Mouse (Mus musculus): ENCODE data around the gene Tmprss6. TPM values are rescaled to one million over a fixed set of nuclear protein-coding genes. Genes with fewer than 3 reads are reported as not detected.

The Tmprss6 gene
- polyA plus RNA-seq, 1 experiment from 2014 or later, result 0.78 TPM

DNA sequence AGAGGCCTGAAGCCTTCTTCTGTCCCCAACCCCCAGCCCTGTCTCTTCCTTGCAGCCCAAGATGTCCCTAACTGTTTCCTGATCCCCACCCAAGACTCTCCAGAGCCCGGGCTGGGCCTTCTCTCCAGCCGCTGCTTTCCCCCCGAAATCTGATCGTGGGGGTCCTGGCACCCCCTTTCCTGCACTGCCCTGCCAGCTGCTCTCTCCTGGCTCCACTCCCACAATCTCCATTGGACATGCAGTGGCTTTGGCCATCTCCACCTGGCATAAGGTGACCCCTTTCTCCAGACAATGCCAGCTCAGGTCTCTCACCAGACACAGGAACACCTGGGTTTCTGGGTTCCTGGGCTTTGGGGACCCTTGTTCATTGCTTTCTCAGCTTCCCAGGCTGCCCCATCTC lies 9.6 kb upstream of the Tmprss6 start:
- no peak overlapping the region for H3K9ac ChIP-seq (replicated peaks; ENCODE audit: low read depth, low read length)
- H3K9me3 ChIP-seq (ENCODE audit: control insufficient read depth, low read length), result no peaks in the 10 kb centered on the region
- no peaks in the 10 kb centered on the region for H3K4me1 ChIP-seq (ENCODE audit: control insufficient read depth, insufficient read depth, low read length)
- WGBS, result 91% methylated on average over 4 of the region's 4 CpGs
- H3K36me3 ChIP-seq (ENCODE audit: control insufficient read depth, insufficient read depth, low read length), result no peaks in the 10 kb centered on the region
- ATAC-seq (ENCODE audit: low read depth), result no peak
- H3K27me3 ChIP-seq (ENCODE audit: control insufficient read depth, insufficient read depth, low read length), result no peaks in the 10 kb centered on the region
- no peak overlapping the region for H3K27ac ChIP-seq (ENCODE audit: low read depth, low read length)
- H3K4me2 ChIP-seq (ENCODE audit: low read depth, low read length), result no peak overlapping the region
- no peak overlapping the region for H3K4me3 ChIP-seq (ENCODE audit: low read depth, low read length)

DNA sequence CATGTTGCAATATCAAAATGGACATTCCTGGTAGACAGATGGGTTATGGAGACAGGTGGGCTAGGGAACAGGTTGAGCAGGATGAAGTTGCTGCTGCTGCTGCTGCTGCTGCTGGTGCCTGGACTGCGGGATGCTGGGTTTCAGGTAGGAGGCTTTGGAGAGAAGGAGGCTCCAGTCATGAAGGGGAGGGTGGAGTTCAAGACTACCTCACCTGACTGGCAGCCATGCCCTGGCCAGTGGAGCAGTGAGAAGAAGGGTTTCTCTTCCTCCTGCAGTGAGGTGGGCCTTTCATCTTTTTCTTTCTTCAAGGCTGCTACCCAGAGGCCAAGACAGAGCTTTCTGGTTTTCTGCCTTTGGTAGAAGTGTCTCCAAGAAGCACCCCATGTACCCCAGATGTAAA lies 8.4 kb upstream of the Tmprss6 start:
- no peaks in the 10 kb centered on the region for H3K4me1 ChIP-seq (ENCODE audit: control insufficient read depth, insufficient read depth, low read length)
- no peak overlapping the region for H3K9ac ChIP-seq (replicated peaks; ENCODE audit: low read depth, low read length)
- H3K4me2 ChIP-seq (ENCODE audit: low read depth, low read length), result no peak overlapping the region
- no peak overlapping the region for H3K4me3 ChIP-seq (ENCODE audit: low read depth, low read length)
- H3K9me3 ChIP-seq (ENCODE audit: control insufficient read depth, low read length), result no peaks in the 10 kb centered on the region
- H3K27ac ChIP-seq (ENCODE audit: low read depth, low read length), result no peak overlapping the region
- 85% methylated on average over 1 of the region's 1 CpGs for WGBS
- H3K36me3 ChIP-seq (ENCODE audit: control insufficient read depth, insufficient read depth, low read length), result no peaks in the 10 kb centered on the region
- no peaks in the 10 kb centered on the region for H3K27me3 ChIP-seq (ENCODE audit: control insufficient read depth, insufficient read depth, low read length)
- no peak for ATAC-seq (ENCODE audit: low read depth)

DNA sequence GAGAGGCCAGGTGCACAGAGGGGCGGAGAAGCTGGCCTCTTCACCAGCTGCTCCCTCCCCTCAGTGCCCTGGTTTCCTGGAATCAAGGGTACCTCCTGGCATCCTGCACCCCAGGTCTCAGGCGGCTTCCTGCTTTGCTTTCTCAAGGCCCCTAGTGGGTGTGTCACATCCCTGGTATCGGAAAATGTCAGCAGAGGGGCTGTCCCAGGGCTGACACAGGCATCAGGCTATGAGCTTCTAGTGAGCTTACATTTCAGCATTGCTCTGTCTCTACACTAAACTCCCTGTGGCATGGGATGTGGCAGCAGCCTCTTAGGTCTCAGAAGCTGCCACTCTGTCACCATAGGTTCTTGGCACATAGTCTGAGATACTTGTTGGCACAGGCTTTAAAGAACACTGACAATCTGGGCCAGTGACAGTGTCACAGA lies 7.2 kb upstream of the Tmprss6 start:
- Histone ChIP-seq H3K27me3 (ENCODE audit: control insufficient read depth, insufficient read depth, low read length) (no peaks in the 10 kb centered on the region), H3K4me2 (ENCODE audit: low read depth, low read length) (no peak overlapping the region), H3K4me3 (ENCODE audit: low read depth, low read length) (no peak overlapping the region), H3K27ac (ENCODE audit: low read depth, low read length) (no peak overlapping the region), H3K4me1 (ENCODE audit: control insufficient read depth, insufficient read depth, low read length) (no peaks in the 10 kb centered on the region), H3K36me3 (ENCODE audit: control insufficient read depth, insufficient read depth, low read length) (no peaks in the 10 kb centered on the region), H3K9me3 (ENCODE audit: control insufficient read depth, low read length) (no peaks in the 10 kb centered on the region), H3K9ac (replicated peaks; ENCODE audit: low read depth, low read length) (no peak overlapping the region)
- no peak for ATAC-seq (ENCODE audit: low read depth)
- WGBS, result 64% methylated on average over 3 of the region's 3 CpGs

DNA sequence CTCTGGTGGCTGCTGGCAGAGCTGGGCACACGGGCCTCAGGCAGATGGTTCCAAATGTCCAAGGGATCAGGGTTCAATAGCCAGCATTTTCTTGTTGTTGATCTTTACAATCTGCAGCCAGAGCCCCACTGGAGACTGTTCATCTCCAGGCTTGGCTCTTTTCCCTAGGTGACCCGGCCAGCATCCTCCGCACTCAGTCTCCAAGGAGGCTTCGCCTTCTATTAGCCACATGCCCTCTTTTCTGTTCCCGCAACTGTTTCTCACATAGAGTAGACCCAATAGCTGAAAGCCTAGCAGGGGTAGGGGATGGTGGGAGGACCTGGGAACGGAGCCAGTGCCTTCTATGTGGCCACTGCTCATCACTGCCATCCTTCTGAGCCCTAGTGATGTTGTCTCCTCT lies 5.0 kb upstream of the Tmprss6 start:
- Histone ChIP-seq H3K27ac (ENCODE audit: low read depth, low read length) (no peak overlapping the region), H3K36me3 (ENCODE audit: control insufficient read depth, insufficient read depth, low read length) (no peaks in the 10 kb centered on the region), H3K27me3 (ENCODE audit: control insufficient read depth, insufficient read depth, low read length) (no peaks in the 10 kb centered on the region), H3K9ac (replicated peaks; ENCODE audit: low read depth, low read length) (no peak overlapping the region), H3K9me3 (ENCODE audit: control insufficient read depth, low read length) (no peaks in the 10 kb centered on the region), H3K4me2 (ENCODE audit: low read depth, low read length) (no peak overlapping the region), H3K4me3 (ENCODE audit: low read depth, low read length) (no peak overlapping the region), H3K4me1 (ENCODE audit: control insufficient read depth, insufficient read depth, low read length) (no peaks in the 10 kb centered on the region)
- ATAC-seq (ENCODE audit: low read depth), result no peak
- WGBS, result 84% methylated on average over 6 of the region's 6 CpGs

DNA sequence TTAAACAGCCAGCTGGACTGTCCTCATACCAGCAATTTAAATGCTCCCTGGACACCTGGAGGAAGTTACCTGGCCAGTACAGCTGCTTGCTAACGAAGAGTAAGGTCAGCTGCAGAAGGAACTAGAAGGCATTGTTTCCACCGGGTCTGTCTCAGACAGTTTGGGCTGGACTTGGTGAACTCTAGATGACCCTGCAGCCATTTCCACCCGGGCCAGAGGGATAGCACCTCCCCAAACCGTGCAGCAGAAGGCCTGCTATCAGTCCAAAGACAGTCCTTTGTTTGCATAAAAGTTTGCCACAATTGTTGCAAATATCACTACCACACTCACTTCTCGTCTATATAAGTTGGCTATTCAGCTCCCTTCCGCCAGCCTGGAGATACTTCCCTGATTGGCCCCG lies 3.5 kb upstream of the Tmprss6 start:
- no peaks in the 10 kb centered on the region for H3K9me3 ChIP-seq (ENCODE audit: control insufficient read depth, low read length)
- H3K4me2 ChIP-seq (ENCODE audit: low read depth, low read length), result no peak overlapping the region
- no peak for ATAC-seq (ENCODE audit: low read depth)
- no peaks in the 10 kb centered on the region for H3K4me1 ChIP-seq (ENCODE audit: control insufficient read depth, insufficient read depth, low read length)
- no peak overlapping the region for H3K9ac ChIP-seq (replicated peaks; ENCODE audit: low read depth, low read length)
- 39% methylated on average over 7 of the region's 7 CpGs for WGBS
- H3K27ac ChIP-seq (ENCODE audit: low read depth, low read length), result no peak overlapping the region
- no peaks in the 10 kb centered on the region for H3K27me3 ChIP-seq (ENCODE audit: control insufficient read depth, insufficient read depth, low read length)
- H3K36me3 ChIP-seq (ENCODE audit: control insufficient read depth, insufficient read depth, low read length), result no peaks in the 10 kb centered on the region
- no peak overlapping the region for H3K4me3 ChIP-seq (ENCODE audit: low read depth, low read length)

DNA sequence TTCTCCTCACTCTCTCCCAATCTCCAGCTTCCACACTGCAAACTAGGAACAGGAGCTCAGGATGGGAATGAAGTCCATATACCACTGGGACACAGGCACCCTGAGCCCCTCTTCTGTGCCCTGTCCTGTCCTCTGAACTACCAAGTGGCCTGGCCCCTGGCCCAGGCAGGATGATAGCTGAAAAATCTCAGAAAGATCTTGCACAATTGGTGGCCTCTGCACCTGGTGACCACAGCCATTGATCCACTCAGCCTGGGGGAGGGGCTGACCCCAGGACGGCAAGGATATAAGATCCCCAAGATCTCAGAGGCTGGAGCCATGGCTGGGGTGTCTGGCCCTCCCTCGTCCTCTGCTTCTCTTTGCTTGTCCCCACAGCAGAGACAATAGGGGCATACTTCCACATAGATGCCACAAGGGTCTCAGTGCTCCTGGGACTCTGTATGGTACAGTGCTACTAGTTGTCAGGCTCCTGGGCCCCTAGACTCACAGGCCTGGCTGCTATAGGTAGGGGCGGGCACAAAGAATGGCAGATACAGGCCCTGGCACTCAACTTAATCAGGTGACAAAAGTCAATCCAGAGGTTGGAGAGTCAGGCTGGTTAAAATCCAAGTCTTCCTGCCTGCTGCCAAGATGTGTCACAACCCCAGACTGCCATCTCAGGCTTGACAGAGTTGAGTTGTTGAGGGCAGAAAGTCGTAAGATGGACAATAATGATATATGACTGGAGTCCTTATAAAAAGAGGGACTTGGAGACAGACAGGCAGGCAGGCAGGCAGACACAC lies 2.3 kb upstream of the Tmprss6 start:
- Histone ChIP-seq H3K36me3 (ENCODE audit: control insufficient read depth, insufficient read depth, low read length) (no peaks in the 10 kb centered on the region), H3K4me3 (ENCODE audit: low read depth, low read length) (no peak overlapping the region), H3K4me2 (ENCODE audit: low read depth, low read length) (no peak overlapping the region), H3K9me3 (ENCODE audit: control insufficient read depth, low read length) (no peaks in the 10 kb centered on the region), H3K27me3 (ENCODE audit: control insufficient read depth, insufficient read depth, low read length) (no peaks in the 10 kb centered on the region), H3K9ac (replicated peaks; ENCODE audit: low read depth, low read length) (no peak overlapping the region), H3K27ac (ENCODE audit: low read depth, low read length) (no peak overlapping the region), H3K4me1 (ENCODE audit: control insufficient read depth, insufficient read depth, low read length) (no peaks in the 10 kb centered on the region)
- no peak for ATAC-seq (ENCODE audit: low read depth)
- 64% methylated on average over 4 of the region's 4 CpGs for WGBS

DNA sequence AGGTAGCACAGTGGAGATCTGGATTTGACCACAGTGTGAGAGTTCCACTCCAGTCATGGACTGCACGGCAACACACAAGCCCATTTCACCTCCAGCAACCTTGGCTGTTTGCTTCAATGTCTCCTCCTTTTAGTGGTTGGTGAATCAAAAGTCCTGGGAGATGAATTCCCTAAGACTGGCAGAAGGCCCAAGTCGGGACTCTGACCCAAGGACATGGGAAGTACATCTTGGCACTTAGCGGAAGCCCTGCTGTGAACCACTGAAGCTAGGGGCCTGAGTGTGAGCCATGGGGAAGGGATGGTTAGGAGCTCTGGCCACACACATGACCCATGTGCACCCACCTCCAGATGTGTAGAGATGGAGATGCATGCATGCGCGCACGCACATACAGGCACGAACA lies 864 bp downstream of the Tmprss6 start:
- Histone ChIP-seq H3K9ac (replicated peaks; ENCODE audit: low read depth, low read length) (no peak overlapping the region), H3K27ac (ENCODE audit: low read depth, low read length) (no peak overlapping the region), H3K9me3 (ENCODE audit: control insufficient read depth, low read length) (no peaks in the 10 kb centered on the region), H3K36me3 (ENCODE audit: control insufficient read depth, insufficient read depth, low read length) (no peaks in the 10 kb centered on the region), H3K27me3 (ENCODE audit: control insufficient read depth, insufficient read depth, low read length) (no peaks in the 10 kb centered on the region), H3K4me2 (ENCODE audit: low read depth, low read length) (no peak overlapping the region), H3K4me3 (ENCODE audit: low read depth, low read length) (no peak overlapping the region), H3K4me1 (ENCODE audit: control insufficient read depth, insufficient read depth, low read length) (no peaks in the 10 kb centered on the region)
- ATAC-seq (ENCODE audit: low read depth), result no peak
- WGBS, result 91% methylated on average over 7 of the region's 7 CpGs

DNA sequence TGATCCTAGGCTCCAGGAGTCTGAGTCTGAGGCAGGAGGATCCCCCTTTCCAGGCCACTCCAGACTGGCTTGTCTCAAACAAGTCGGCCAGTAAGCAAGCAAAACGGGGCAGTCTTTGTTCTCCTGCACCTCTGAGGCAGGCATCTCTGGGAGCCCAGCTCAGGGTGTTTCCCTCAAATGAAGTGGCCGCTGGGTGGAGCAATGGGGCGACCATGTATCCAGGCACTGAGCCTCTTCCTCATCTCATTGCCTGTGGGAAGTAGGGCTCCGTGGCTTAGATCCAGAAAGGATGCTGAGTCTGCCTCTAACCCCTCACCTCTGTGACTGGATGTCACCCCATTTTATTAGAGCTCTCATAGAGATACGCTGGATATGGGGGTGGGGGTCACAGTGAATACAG lies 1.6 kb downstream of the Tmprss6 start:
- no peak for ATAC-seq (ENCODE audit: low read depth)
- Histone ChIP-seq H3K27me3 (ENCODE audit: control insufficient read depth, insufficient read depth, low read length) (no peaks in the 10 kb centered on the region), H3K9me3 (ENCODE audit: control insufficient read depth, low read length) (no peaks in the 10 kb centered on the region), H3K36me3 (ENCODE audit: control insufficient read depth, insufficient read depth, low read length) (no peaks in the 10 kb centered on the region), H3K9ac (replicated peaks; ENCODE audit: low read depth, low read length) (no peak overlapping the region), H3K4me3 (ENCODE audit: low read depth, low read length) (no peak overlapping the region), H3K27ac (ENCODE audit: low read depth, low read length) (no peak overlapping the region), H3K4me2 (ENCODE audit: low read depth, low read length) (no peak overlapping the region), H3K4me1 (ENCODE audit: control insufficient read depth, insufficient read depth, low read length) (no peaks in the 10 kb centered on the region)
- WGBS, result 35% methylated on average over 6 of the region's 6 CpGs

DNA sequence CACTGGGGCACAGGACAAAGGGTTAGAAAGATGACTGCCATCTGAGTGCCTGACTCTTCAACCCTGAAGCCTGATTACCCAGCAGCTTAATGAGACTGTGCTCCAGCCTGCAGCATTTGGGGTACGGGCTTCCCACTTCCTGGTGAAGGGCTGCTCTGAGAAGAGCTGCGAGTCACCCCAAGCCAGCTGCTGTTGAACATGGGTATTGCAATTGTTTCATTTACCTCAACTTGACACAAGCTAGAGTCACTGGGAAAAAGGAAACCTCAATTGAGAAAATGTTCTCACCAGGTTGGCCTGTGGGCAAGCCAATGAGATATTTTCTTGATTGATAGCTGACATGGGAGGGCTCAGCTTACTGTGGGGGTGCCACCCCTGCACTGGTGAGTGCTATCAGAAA lies 5.5 kb downstream of the Tmprss6 start:
- 78% methylated on average over 2 of the region's 2 CpGs for WGBS

More for the DNA sequence above, 5.5 kb downstream of the Tmprss6 start:
- Histone ChIP-seq H3K27me3 (ENCODE audit: control insufficient read depth, insufficient read depth, low read length) (no peaks in the 10 kb centered on the region), H3K9ac (replicated peaks; ENCODE audit: low read depth, low read length) (no peak overlapping the region), H3K27ac (ENCODE audit: low read depth, low read length) (no peak overlapping the region), H3K36me3 (ENCODE audit: control insufficient read depth, insufficient read depth, low read length) (no peaks in the 10 kb centered on the region), H3K9me3 (ENCODE audit: control insufficient read depth, low read length) (no peaks in the 10 kb centered on the region), H3K4me2 (ENCODE audit: low read depth, low read length) (no peak overlapping the region), H3K4me3 (ENCODE audit: low read depth, low read length) (no peak overlapping the region), H3K4me1 (ENCODE audit: control insufficient read depth, insufficient read depth, low read length) (no peaks in the 10 kb centered on the region)
- no peak for ATAC-seq (ENCODE audit: low read depth)
